Mouse (Mus musculus) lung, postnatal 25 days (tissue): Measurements from ENCODE around the gene Htr1d.
A peak's percentile ranks its signal among the peaks of the same experiment; 100 is the strongest.

Experiments
- DNase-seq: peaks from one replicate; pipeline ENCODE4 v3.0.0; 2022; ENCODE audit warnings: low spot score

Htr1d gene

GRCm38 (mm10) chr4:136423224-136423623 is at the start of gene Htr1d:
TSS of gene Htr1d (plus strand) at chr4:136423524.
- DNase-seq, result no peak

GRCm38 (mm10) chr4:136377001-136377400 is 46.3 kb upstream of the Htr1d start:
- DNase-seq, result no peak

- DNase-seq, result no peak
Measured at GRCm38 (mm10) chr4:136383052-136383451, 40.3 kb upstream of the Htr1d start.

- no peak for DNase-seq
Measured at GRCm38 (mm10) chr4:136383839-136384238, 39.5 kb upstream of the Htr1d start.

GRCm38 (mm10) chr4:136387261-136387660 is 36.1 kb upstream of the Htr1d start:
- DNase-seq, result no peak

- DNase-seq, result no peak
Measured at GRCm38 (mm10) chr4:136401806-136402205, 21.5 kb upstream of the Htr1d start.

- DNase-seq, result no peak
Measured at GRCm38 (mm10) chr4:136407831-136408230, 15.5 kb upstream of the Htr1d start.

GRCm38 (mm10) chr4:136411995-136412765 is 11.1 kb upstream of the Htr1d start:
- DNase-seq, result no peak

GRCm38 (mm10) chr4:136415477-136415876 is 7.8 kb upstream of the Htr1d start:
- no peak for DNase-seq

GRCm38 (mm10) chr4:136418962-136419361 is 4.4 kb upstream of the Htr1d start:
- peak; percentile 48 for DNase-seq

- DNase-seq, result no peak
Measured at GRCm38 (mm10) chr4:136419386-136419785, 3.9 kb upstream of the Htr1d start.

GRCm38 (mm10) chr4:136424120-136424999 is 1.0 kb downstream of the Htr1d start:
- DNase-seq, result no peak

GRCm38 (mm10) chr4:136425000-136425288 is 1.6 kb downstream of the Htr1d start:
- no peak for DNase-seq

GRCm38 (mm10) chr4:136430609-136431375 is 7.5 kb downstream of the Htr1d start:
- DNase-seq, result no peak

GRCm38 (mm10) chr4:136431376-136431693 is 8.0 kb downstream of the Htr1d start:
- peak; percentile 48 for DNase-seq

- no peak for DNase-seq
Measured at GRCm38 (mm10) chr4:136434029-136434428, 10.7 kb downstream of the Htr1d start.

GRCm38 (mm10) chr4:136439106-136439505 is 15.8 kb downstream of the Htr1d start:
- no peak for DNase-seq

GRCm38 (mm10) chr4:136441354-136442043 is 18.2 kb downstream of the Htr1d start:
- no peak for DNase-seq

- no peak for DNase-seq
Measured at GRCm38 (mm10) chr4:136444561-136444960, 21.2 kb downstream of the Htr1d start.

GRCm38 (mm10) chr4:136449795-136450194 is 26.5 kb downstream of the Htr1d start:
- DNase-seq, result no peak

- DNase-seq, result no peak
Measured at GRCm38 (mm10) chr4:136450271-136450670, 26.9 kb downstream of the Htr1d start.

- DNase-seq, result no peak
Measured at GRCm38 (mm10) chr4:136451564-136451963, 28.2 kb downstream of the Htr1d start.
